Comparison of ENCODE assay signal across 21 mouse cellular contexts in genomic region chr6:115584176-115584575, GRCm38 (mm10). TPM values are rescaled to one million over a fixed set of nuclear protein-coding genes. Genes with fewer than 3 reads are reported as not detected.
DNase-seq lines count a peak whose midpoint lies in the region; ATAC-seq and TF ChIP-seq lines count a peak whose summit lies in the region.
"Had no signal": no experiment of that assay in that cellular context is flagged by ENCODE, and none has a peak within 500 bp of the region (broad histone marks: within the 10 kb centered on the region; RNA-seq: fewer than 3 reads in every experiment).

No protein-coding gene starts in this region.

- H3K27ac ChIP-seq in heart, embryonic 11.5 days (ENCODE audit: low read depth, low read length) = no peak overlapping the region
- no peak overlapping the region; the same call in 1 of the 2 replicates for H3K27ac ChIP-seq in CH12.LX (ENCODE audit: insufficient read depth, low read depth)
- no peak overlapping the region for H3K27ac ChIP-seq in midbrain, embryonic 10.5 days (replicated peaks)
- H3K27ac ChIP-seq: embryonic facial prominence, embryonic 15.5 days; forebrain, embryonic 10.5 days; hindbrain, embryonic 15.5 days had no signal

- no peak for ATAC-seq in heart, embryonic 11.5 days (replicated peaks; ENCODE audit: insufficient number of reproducible peaks, low FRiP score, low TSS enrichment)
- ATAC-seq in monocyte, adult 5-6 weeks (replicated peaks; ENCODE audit: insufficient number of reproducible peaks, low FRiP score, low TSS enrichment, poor library complexity, severe bottlenecking) = no peak

- no peaks in the 10 kb centered on the region for H3K9me3 ChIP-seq in heart, embryonic 11.5 days (replicated peaks; ENCODE audit: control insufficient read depth, low read length)
- H3K9me3 ChIP-seq in CH12.LX (replicated peaks; ENCODE audit: low read length) = no peaks in the 10 kb centered on the region
- no peaks in the 10 kb centered on the region for H3K9me3 ChIP-seq in midbrain, embryonic 10.5 days (replicated peaks)
- H3K9me3 ChIP-seq: embryonic facial prominence, embryonic 15.5 days; forebrain, embryonic 10.5 days; hindbrain, embryonic 15.5 days had no signal

- TF ChIP-seq EP300 in CH12.LX (IDR thresholded peaks at IDR 0.05; ENCODE audit: low read length) = no peak

- in situ Hi-C loops in CH12.LX (cut with MboI; ENCODE audit: low pct_ligation_motif_present, low pct_unique_long_range_greater_than_20kb, low sequenced_read_pairs) = no loop called here

- TF ChIP-seq CTCF in CH12.LX (conservative IDR thresholded peaks at IDR 0.05 in 1 of 2, IDR thresholded peaks at IDR 0.05 in 1 of 2; ENCODE audit: low read depth in 2 of 2, low read length in 2 of 2) = peak in 1 of 2 experiments; percentile 54; a peak in 2 of 4 replicates

- TF ChIP-seq POLR2A in CH12.LX (IDR thresholded peaks at IDR 0.05; ENCODE audit: low read depth, low read length) = no peak

- no peak overlapping the region for H3K9ac ChIP-seq in heart, embryonic 11.5 days (ENCODE audit: low read depth, low read length)
- 0 out of 2 replicates have a peak overlapping the region, but pooled peaks have one; percentile 5 for H3K9ac ChIP-seq in CH12.LX (ENCODE audit: insufficient read depth, low read depth)
- H3K9ac ChIP-seq: embryonic facial prominence, embryonic 15.5 days; hindbrain, embryonic 15.5 days had no signal

- peak; percentile 21 for TF ChIP-seq RAD21 in CH12.LX (IDR thresholded peaks at IDR 0.05; ENCODE audit: low read depth, low read length)

- H3K4me1 ChIP-seq in heart, embryonic 11.5 days (ENCODE audit: control insufficient read depth, insufficient read depth, low read length) = no peaks in the 10 kb centered on the region
- peaks cover 16 to 53% of the 10 kb centered on the region in 2 experiments for H3K4me1 ChIP-seq in CH12.LX (ENCODE audit: control insufficient read depth in 1 of 2, insufficient read depth in 2 of 2)
- H3K4me1 ChIP-seq in midbrain, embryonic 10.5 days = no peaks in the 10 kb centered on the region
- H3K4me1 ChIP-seq: embryonic facial prominence, embryonic 15.5 days; forebrain, embryonic 10.5 days; hindbrain, embryonic 15.5 days had no signal

- WGBS in heart, embryonic 11.5 days (ENCODE audit: insufficient replicate concordance) = 76% methylated on average over 3 of the region's 3 CpGs
- WGBS in midbrain, embryonic 10.5 days = 89% methylated on average over 3 of the region's 3 CpGs

- H3K4me3 ChIP-seq in heart, embryonic 11.5 days (ENCODE audit: low read depth, low read length) = no peak overlapping the region
- H3K4me3 ChIP-seq in CH12.LX (replicated peaks in 1 of 3; ENCODE audit: low read depth in 2 of 3, low read length in 2 of 3, poor library complexity in 1 of 3) = peak overlapping the region in 1 of 3 experiments; percentile 23
- H3K4me3 ChIP-seq in midbrain, embryonic 10.5 days = no peak overlapping the region
- H3K4me3 ChIP-seq: embryonic facial prominence, embryonic 15.5 days; forebrain, embryonic 10.5 days; hindbrain, embryonic 15.5 days had no signal

- no peaks in the 10 kb centered on the region for H3K27me3 ChIP-seq in heart, embryonic 11.5 days (ENCODE audit: control insufficient read depth, insufficient read depth, low read length)
- H3K27me3 ChIP-seq in CH12.LX (replicated peaks) = no peaks in the 10 kb centered on the region
- no peaks in the 10 kb centered on the region for H3K27me3 ChIP-seq in midbrain, embryonic 10.5 days (ENCODE audit: low read depth, poor library complexity, severe bottlenecking)
- H3K27me3 ChIP-seq: embryonic facial prominence, embryonic 15.5 days; hindbrain, embryonic 15.5 days had no signal

- no peak overlapping the region for H3K4me2 ChIP-seq in heart, embryonic 11.5 days
- peak overlapping the region; percentile 74 for H3K4me2 ChIP-seq in CH12.LX (ENCODE audit: insufficient read depth, low read depth, poor library complexity, severe bottlenecking)
- H3K4me2 ChIP-seq: embryonic facial prominence, embryonic 15.5 days; hindbrain, embryonic 15.5 days; midbrain, embryonic 11.5 days had no signal

- peak; percentile 43 for DNase-seq in heart, adult 11 months
- DNase-seq in kidney, adult 9 months = peak; percentile 69
- DNase-seq in kidney, postnatal 14 days = no peak
- peak; percentile 40 for DNase-seq in CH12.LX (ENCODE audit: extremely low read depth)
- peak; percentile 53 to 62 for DNase-seq in kidney, postnatal 36 days
- DNase-seq in midbrain, embryonic 10.5 days (ENCODE audit: low spot score) = no peak
- DNase-seq: adrenal gland, postnatal 14 days; cerebellum, postnatal 25 days; heart, postnatal 4 days; lung, adult 18-20 months; lung, postnatal 36 days; right cerebral cortex, adult 18-20 months; thymus, postnatal 14 days had no signal

- no peaks in the 10 kb centered on the region for H3K36me3 ChIP-seq in heart, embryonic 11.5 days (ENCODE audit: control insufficient read depth, insufficient read depth, low read length)
- H3K36me3 ChIP-seq in CH12.LX (replicated peaks in 1 of 2; ENCODE audit: control insufficient read depth in 1 of 2, insufficient read depth in 1 of 2, low read length in 1 of 2) = peaks cover 0 to 9% of the 10 kb centered on the region in 2 experiments
- peaks cover 19% of the 10 kb centered on the region for H3K36me3 ChIP-seq in midbrain, embryonic 10.5 days

- dilution Hi-C loops in CH12.LX (cut with MboI; ENCODE audit: extremely low pct_ligation_motif_present, extremely low pct_unique_long_range_greater_than_20kb, low sequenced_read_pairs) = no loop called here

- H3K79me2 ChIP-seq in CH12.LX (replicated peaks; ENCODE audit: control insufficient read depth, extremely low read depth, insufficient read depth, poor library complexity, severe bottlenecking) = no peaks in the 10 kb centered on the region

TF ChIP-seq in CH12.LX, 34 proteins besides CTCF, POLR2A, EP300 and RAD21:
- no peak for TF ChIP-seq BHLHE40 (IDR thresholded peaks at IDR 0.05; ENCODE audit: low read depth, low read length)
- peak; percentile 69 for TF ChIP-seq MAX (IDR thresholded peaks at IDR 0.05; ENCODE audit: low read length)
- no peak for TF ChIP-seq USF2 (conservative IDR thresholded peaks at IDR 0.05; ENCODE audit: low read depth, low read length)
- no peak for TF ChIP-seq KAT2A (IDR thresholded peaks at IDR 0.05; ENCODE audit: insufficient replicate concordance, low read length)
- no peak for TF ChIP-seq MAZ (IDR thresholded peaks at IDR 0.05; ENCODE audit: low read depth, low read length)
- no peak for TF ChIP-seq SIN3A (IDR thresholded peaks at IDR 0.05; ENCODE audit: low read length)
- no peak for TF ChIP-seq MAFK (IDR thresholded peaks at IDR 0.05; ENCODE audit: insufficient replicate concordance, low read length)
- no peak for TF ChIP-seq CHD1 (IDR thresholded peaks at IDR 0.05; ENCODE audit: low read depth, low read length)
- TF ChIP-seq SMC3 (IDR thresholded peaks at IDR 0.05; ENCODE audit: low read depth, low read length) = peak; percentile 29
- TF ChIP-seq TBP (conservative IDR thresholded peaks at IDR 0.05; ENCODE audit: low read depth, low read length) = no peak
- peak; percentile 90 for TF ChIP-seq MYC (IDR thresholded peaks at IDR 0.05; ENCODE audit: low read depth, low read length)

RNA-seq across cellular contexts. Expression of gene Mkrn2os, which starts 8.2 kb away (rescaled TPM):
- polyA plus RNA-seq in heart, embryonic 11.5 days (2014; fragmentation: Nextera tagmentation; extraction: Ambion mirVana) = 0.08 and 0.21 TPM in 2 replicates
- total RNA-seq in CH12.LX (2012; rRNA removed) (not detected in 2 replicates), CH12.LX (2014; rRNA removed) (not detected in 2 replicates)
- polyA plus RNA-seq in CH12.LX (2012; ENCODE audit: insufficient read length, low read depth) = not detected in 2 replicates
- not detected in 3 replicates for total RNA-seq in monocyte, adult 5-6 weeks (2017)
- polyA plus RNA-seq in midbrain, embryonic 10.5 days (2016; fragmentation: Nextera tagmentation; extraction: Ambion mirVana) = 0.10 and 0.15 TPM in 2 replicates
- total RNA-seq: granulocyte monocyte progenitor cell, adult 5-6 weeks; left cerebral cortex, postnatal 25 days had no signal

RNA-seq across cellular contexts. Expression of gene Mkrn2, which starts 17.5 kb away (rescaled TPM):
- 19.1 and 24.0 TPM in 2 replicates for polyA plus RNA-seq in heart, embryonic 11.5 days (2014; fragmentation: Nextera tagmentation; extraction: Ambion mirVana)
- total RNA-seq in CH12.LX (2012; rRNA removed) = 11.7 and 14.6 TPM in 2 replicates
- total RNA-seq in CH12.LX (2014; rRNA removed) = 45.8 and 49.8 TPM in 2 replicates
- 17.1 and 18.6 TPM in 2 replicates for polyA plus RNA-seq in CH12.LX (2012; ENCODE audit: insufficient read length, low read depth)
- total RNA-seq in monocyte, adult 5-6 weeks (2017) = 8.5 to 18.5 TPM (median 9.1 TPM) in 3 replicates
- 25.7 and 30.0 TPM in 2 replicates for polyA plus RNA-seq in midbrain, embryonic 10.5 days (2016; fragmentation: Nextera tagmentation; extraction: Ambion mirVana)

RNA-seq across cellular contexts. Expression of gene Tsen2, which starts 39.7 kb away (rescaled TPM):
- polyA plus RNA-seq in heart, embryonic 11.5 days (2014; fragmentation: Nextera tagmentation; extraction: Ambion mirVana) = 19.4 and 19.9 TPM in 2 replicates
- total RNA-seq in CH12.LX (2012; rRNA removed) (17.2 and 18.4 TPM in 2 replicates), CH12.LX (2014; rRNA removed) (18.2 and 20.4 TPM in 2 replicates)
- 30.1 and 33.8 TPM in 2 replicates for polyA plus RNA-seq in CH12.LX (2012; ENCODE audit: insufficient read length, low read depth)
- total RNA-seq in monocyte, adult 5-6 weeks (2017) = 1.3 to 7.5 TPM (median 2.8 TPM) in 3 replicates
- polyA plus RNA-seq in midbrain, embryonic 10.5 days (2016; fragmentation: Nextera tagmentation; extraction: Ambion mirVana) = 36.0 and 37.5 TPM in 2 replicates

Comparison
In these comparisons a context has a peak if more than half of its experiments do, and no peak if none do; other contexts are left out.
1. DNase-seq: peak in heart, adult 11 months (single experiment), kidney, adult 9 months (single experiment), CH12.LX (single experiment) and kidney, postnatal 36 days (2 of 2); none in kidney, postnatal 14 days (single experiment) and midbrain, embryonic 10.5 days (single experiment).